Mouse (Mus musculus): ENCODE results near the gene Eno2.
A peak's percentile ranks its signal among the peaks of the same experiment; 100 is the strongest.
"Not testable (repeated sequence)": the region's sequence is repeated elsewhere in the genome, so short reads cannot be mapped to it uniquely, and the experiment has no call there.

Gene Eno2

GRCm38 (mm10) chr6:124805341-124806321, 36.2 kb upstream of the Eno2 start:
- DNase-seq = peak; percentile 95

- DNase-seq = no peak
These were observed 34.9 kb upstream of the Eno2 start for GRCm38 (mm10) chr6:124804341-124804740.

DNA sequence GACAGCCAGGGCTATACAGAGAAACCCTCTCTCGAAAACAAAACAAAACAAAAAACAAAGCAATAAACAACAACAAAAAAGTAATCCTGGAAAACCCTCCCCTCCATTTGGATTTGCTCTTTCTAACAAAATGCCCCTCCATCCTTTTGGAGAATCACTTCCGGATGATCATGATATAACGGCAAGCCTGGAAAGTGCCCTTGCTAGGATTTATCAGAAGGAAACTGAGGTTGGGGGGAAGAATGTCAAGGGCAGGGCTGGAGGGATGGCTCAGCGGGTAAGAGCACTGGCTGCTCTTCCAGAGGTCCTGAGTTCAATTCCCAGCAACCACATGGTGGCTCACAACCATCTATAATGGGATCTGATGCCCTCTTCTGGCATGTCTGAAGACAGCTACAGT, 34.2 kb upstream of the Eno2 start:
- not testable (repeated sequence) for DNase-seq

GRCm38 (mm10) chr6:124803061-124803460, 33.6 kb upstream of the Eno2 start:
- no peak for DNase-seq

DNA sequence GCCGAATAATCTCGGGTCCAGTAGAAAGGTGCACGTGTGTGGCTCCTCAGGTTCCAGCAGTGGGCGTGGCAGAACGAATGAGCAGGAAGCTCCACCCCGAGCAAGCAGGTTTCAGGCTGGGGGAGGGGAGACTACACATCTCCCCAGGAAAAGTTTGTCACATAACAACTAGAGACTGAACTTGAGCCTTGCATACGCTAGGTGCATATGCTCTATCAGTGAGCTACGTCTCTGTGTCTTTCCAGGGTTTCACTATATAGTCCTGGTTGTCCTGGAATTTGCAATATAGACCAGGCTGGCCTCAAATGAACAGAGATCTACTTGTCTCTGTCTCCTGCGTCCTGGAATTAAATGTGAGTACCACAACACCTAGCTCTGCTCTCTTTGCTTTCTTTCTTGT, 32.9 kb upstream of the Eno2 start:
- DNase-seq = not testable (repeated sequence)

DNA sequence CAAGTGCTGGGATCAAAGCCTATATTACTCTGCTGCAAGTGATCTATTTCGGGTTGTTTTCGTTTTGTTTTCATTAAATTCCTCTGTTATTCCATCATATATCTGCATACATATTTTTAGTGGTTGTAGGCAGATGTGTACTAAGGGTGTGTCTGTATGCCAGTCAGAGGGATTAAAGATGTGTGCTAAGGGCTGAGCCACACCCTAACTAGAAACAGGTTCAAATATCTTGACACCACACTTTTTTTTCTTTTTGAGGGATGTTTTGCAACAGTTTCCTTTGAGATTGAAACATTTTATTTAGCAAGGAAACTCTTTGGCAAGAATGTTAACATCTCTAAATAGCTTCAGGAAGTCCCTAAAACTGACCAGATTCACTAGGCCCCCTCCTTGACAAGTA, 26.7 kb upstream of the Eno2 start:
- no peak for DNase-seq

DNA sequence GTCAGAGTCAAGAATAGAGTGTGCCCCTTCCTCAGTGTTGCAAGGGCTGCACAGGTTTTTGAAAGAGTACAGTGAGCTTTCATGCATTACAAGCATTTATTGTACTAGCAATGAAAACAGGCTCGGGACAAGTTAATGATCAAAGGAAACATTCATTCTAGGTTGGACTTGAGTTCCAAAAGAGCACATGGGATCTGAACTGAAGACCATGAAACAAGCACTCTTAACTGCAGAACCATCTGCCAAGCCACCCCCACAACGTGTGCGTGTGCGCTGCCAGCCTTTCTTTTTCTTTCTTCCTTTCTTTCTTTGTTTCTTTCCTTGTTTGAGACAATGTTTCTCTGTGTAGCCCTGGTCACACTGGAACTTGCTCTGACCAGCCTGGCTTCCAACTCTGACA, 26.3 kb upstream of the Eno2 start:
- no peak for DNase-seq

DNA sequence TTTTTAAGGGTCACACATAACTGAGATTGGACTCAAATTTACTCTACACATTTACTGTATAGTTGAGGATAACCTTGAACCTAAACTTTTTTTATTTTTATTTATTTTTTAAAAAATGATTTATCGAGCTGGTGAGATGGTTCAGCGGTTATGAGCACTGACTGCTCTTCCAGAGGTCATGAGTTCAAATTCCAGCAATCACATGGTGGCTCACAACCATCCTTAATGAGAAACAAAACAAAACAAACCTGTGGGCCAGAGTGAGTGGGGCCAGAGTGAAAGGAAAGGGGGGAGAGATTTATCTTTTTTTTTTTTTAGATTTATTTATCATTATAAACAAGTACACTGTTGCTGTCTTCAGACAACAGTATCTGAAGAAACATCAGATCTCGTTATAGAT, 22.4 kb upstream of the Eno2 start:
- no peak for DNase-seq

GRCm38 (mm10) chr6:124790121-124790520, 20.6 kb upstream of the Eno2 start:
- no peak for DNase-seq

DNA sequence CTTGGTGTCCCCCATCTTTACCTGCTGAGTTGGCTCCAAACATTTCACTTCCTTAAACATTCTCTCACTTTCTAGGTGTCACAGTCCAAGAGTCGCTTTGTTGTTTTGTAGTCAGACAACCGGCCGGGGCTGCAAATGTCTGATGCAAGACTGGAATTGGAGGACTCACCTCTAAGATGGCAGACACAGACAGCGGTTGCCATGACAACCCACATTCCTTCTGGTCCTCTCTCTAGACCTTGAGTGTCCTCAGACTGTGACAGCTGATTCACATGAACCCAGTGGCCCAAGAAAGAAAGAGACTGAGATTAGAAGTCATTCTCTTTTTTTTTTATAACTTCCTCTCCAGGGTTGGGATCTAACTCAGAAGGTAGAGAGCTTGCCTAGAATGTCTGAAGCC, 20.0 kb upstream of the Eno2 start:
- no peak for DNase-seq

DNA sequence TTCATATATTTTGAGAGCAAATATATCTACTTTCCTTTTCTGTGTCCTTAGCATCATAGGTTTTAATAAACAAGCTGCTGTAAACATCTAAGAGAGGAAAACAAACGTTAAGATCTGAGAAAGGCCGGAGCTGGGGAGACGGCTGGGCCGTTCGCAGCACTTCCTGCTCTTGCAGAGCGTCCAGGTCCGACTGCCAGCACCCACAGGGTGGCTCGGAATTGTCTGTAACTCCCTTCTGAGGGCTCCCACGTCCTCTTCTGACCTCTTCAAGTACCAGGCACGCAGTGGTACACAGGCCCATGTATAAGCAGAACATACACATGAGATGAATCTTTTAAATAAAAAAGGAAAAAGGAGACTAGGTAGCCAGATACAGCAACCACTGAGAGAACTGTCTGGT, 18.2 kb upstream of the Eno2 start:
- DNase-seq = no peak

DNA sequence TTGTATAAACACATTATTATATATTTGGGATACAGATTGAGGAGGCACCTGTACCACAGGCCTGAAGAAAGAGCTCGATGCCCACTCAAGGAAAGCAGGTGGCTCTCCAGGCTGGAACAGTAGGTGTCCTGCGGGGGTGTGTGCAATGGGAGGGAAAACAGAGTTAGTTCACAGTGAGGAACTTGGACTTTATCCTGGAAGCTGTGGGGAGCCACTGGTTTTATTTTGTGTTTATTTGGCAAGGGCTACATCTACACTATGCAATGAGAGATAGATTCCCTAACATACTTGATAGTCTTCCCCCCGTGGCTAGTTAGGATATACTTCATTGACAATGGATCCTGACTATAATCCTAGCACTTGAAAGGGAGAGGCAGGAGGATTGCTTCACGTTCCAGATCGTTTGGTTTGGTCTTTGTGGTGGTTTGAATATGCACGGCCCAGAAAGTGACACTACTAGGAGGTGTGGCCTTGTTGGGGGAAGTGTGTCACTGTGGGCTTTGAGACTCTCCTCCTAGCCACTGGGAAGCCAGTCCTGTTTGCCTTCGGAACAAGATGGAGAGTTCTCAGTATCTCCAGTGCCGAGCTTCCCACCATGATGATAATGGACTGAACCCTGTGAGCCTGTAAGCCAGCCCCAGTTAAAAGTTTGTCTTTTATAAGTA, 17.4 kb upstream of the Eno2 start:
- no peak for DNase-seq

- DNase-seq = peak; percentile 62
These were observed 13.0 kb upstream of the Eno2 start for GRCm38 (mm10) chr6:124782436-124782835.

DNA sequence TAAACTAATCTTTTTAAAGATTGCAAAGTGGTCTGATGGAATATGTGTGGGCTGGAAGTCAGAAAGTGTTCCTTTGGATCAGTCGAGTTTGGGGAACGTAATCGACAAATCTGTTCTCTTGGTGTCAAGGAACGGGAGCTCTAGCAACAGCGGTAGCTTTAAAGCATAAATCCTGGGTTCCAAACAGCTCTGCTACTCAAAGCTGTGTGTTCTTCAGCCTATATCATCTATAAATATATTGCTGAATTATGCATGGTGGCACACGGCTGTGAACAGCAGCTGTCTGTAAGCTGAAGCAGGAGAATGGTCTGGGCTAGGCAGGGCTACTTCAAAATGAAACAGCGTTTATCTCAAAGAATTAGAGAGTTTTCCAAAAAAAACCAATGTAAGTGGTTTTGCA, 11.4 kb upstream of the Eno2 start:
- no peak for DNase-seq

GRCm38 (mm10) chr6:124779984-124780416, 10.5 kb upstream of the Eno2 start:
- no peak for DNase-seq

DNA sequence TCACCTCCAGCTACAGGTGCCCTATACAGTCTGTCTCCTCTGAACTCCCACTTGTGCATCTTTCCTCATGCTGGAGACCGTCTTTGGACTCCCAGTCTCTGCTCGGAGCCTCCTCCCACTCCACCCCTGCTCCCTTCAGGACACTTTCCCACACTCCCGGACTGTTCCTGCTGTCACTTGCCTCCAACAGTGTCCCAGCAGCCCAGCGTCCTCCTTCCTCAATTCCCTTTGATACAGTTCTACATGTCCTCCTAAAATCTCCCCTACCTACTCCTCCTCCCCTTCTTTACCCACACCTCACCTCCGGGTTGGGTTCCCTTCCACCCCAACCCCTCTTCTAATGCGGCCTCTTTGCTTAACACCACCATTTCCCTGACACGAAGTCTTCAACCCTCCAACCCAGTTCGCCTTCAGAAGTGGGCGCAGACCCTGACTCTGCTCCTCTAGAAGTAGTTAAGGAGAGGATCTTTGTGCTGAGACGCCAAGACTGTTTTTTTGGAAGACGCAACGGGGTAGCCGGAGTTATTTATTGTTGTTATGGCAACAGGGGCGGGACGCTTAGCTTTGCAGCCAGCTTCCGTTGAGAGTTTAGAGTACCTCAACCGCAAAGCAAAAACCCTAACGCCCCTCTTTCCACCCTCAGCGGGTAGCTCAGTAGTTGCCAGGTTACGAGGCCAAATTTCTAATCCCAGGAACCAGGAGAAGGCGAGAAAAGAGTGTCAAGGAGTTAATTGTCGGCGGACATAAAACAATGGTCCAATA, 9.9 kb upstream of the Eno2 start, which contains the start of gene Lrrc23:
Gene Lrrc23 (minus strand): TSS at position 506 of the 762 bp plus-strand sequence.
- peak; percentile 87 for DNase-seq

DNA sequence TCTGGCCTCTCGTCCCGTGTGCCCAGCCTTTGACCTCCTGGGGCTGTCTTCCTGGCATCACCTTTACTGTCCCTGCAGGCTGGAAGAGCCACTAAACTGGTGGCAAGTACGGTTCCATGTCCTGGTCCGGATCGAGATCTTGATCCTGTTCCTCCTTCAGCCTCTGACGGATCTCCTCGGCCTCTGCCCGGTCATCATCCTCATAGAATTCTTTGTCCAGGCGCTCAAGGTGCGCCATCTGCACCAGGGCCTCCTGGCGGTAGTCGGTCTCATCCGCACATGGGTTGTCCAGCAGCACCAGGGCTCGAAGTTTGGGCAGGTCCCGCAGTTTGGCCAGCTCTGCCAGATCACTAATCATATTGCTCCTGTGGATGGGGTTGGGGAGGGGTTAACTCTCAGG, 1.0 kb upstream of the Eno2 start:
- DNase-seq = no peak

DNA sequence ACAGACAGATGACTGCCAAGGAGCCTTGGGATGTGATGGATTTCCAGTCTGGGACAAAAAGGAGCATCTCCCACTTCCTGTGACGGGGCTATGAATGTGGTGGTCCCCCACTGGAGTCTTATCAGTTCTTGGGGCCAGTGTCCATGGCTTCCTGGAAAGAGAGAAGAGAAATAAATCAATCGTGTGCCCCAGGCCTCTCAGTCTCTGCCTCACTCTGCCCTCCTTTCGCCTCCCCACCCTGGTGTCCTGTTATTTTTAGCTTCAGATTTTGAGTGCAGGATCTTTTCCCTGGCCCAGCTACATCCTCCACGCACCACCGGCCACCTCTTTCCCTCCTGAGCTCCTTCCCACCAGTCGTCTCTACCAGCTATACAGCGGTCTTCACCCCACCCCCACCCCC, 540 bp upstream of the Eno2 start:
- no peak for DNase-seq

GRCm38 (mm10) chr6:124768704-124769044, 799 bp downstream of the Eno2 start:
- DNase-seq = no peak

GRCm38 (mm10) chr6:124767920-124768703, 1.4 kb downstream of the Eno2 start:
- DNase-seq = peak; percentile 79

DNA sequence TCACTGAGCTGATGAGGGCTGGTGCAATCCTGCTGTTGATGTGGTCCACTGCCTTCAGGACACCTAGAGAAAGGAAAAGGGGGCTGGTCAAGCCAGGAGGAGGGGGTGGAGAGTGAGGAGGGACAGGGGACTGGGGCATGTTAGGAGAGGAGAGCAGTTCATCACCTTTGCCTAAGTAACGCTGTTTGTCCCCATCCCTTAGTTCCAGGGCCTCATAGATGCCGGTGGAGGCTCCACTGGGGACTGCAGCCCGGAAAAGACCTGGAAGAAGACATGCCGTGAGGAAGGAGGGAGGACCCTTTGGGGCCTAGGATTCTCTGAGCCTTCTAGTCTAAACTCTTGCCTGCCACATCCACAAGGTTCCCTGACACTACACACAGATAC, 1.9 kb downstream of the Eno2 start:
- DNase-seq = no peak

DNA sequence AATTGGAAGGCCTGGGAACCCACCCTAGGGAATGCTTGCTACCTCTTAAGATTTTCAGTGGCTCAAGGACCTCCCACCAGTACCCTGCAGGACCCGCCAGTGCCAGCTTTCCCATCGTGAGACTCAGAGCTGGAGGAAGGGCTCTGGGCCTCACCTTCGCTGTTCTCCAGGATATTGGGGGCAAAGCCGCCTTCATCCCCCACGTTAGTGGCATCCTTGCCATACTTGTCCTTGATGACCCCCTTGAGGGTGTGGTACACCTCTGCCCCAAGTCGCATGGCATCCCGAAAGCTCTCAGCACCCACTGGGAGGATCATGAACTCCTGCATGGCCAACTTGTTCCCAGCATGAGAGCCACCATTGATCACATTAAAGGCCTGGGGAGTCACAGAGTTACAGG, 3.5 kb downstream of the Eno2 start:
- DNase-seq = no peak

GRCm38 (mm10) chr6:124759259-124759658, 10.2 kb downstream of the Eno2 start:
- DNase-seq = peak; percentile 89
